Mouse (Mus musculus): ENCODE data around the gene Pmfbp1. TPM values are rescaled to one million over a fixed set of nuclear protein-coding genes. Genes with fewer than 3 reads are reported as not detected.
A peak's percentile ranks its signal among the peaks of the same experiment; 100 is the strongest.
"Not testable (repeated sequence)": the region's sequence is repeated elsewhere in the genome, so short reads cannot be mapped to it uniquely, and the experiment has no call there.

Pmfbp1 gene
- 1.3 and 2.0 TPM in 2 replicates for polyA plus RNA-seq (2015; fragmentation: Nextera tagmentation; extraction: Ambion mirVana)

- no peak within 1 kb of the TSS for H3K4me2 ChIP-seq (ENCODE audit: low read length)
- no peaks in the 10 kb centered on the region for H3K4me1 ChIP-seq (ENCODE audit: control insufficient read depth, insufficient read depth, low read depth, low read length)
- no peak within 1 kb of the TSS for H3K4me3 ChIP-seq (ENCODE audit: low read length)
- ATAC-seq: no peak
- no peaks in the 10 kb centered on the region for H3K36me3 ChIP-seq (ENCODE audit: control insufficient read depth, insufficient read depth, low read length)
- no peak within 1 kb of the TSS for H3K27ac ChIP-seq (ENCODE audit: low read depth, low read length)
- H3K9ac ChIP-seq (ENCODE audit: low read depth, low read length): no peak within 1 kb of the TSS
- no peaks in the 10 kb centered on the region for H3K9me3 ChIP-seq (ENCODE audit: control insufficient read depth, low read length)
- H3K27me3 ChIP-seq (replicated peaks; ENCODE audit: control insufficient read depth, insufficient read depth, low read length): no peaks in the 10 kb centered on the region
- WGBS: 96% methylated on average over 6 of the region's 6 CpGs
Observed at GRCm38 (mm10) chr8:109493727-109494126, at the start of gene Pmfbp1. TSS of gene Pmfbp1 (plus strand) at chr8:109494027.

GRCm38 (mm10) chr8:109446896-109447295 is 46.9 kb upstream of the Pmfbp1 start:
- not testable (repeated sequence) for H3K9me3 ChIP-seq (ENCODE audit: control insufficient read depth, low read length); H3K36me3 ChIP-seq (ENCODE audit: control insufficient read depth, insufficient read depth, low read length); H3K9ac ChIP-seq (ENCODE audit: low read depth, low read length); H3K27me3 ChIP-seq (replicated peaks; ENCODE audit: control insufficient read depth, insufficient read depth, low read length); H3K4me1 ChIP-seq (ENCODE audit: control insufficient read depth, insufficient read depth, low read depth, low read length); H3K27ac ChIP-seq (ENCODE audit: low read depth, low read length); H3K4me3 ChIP-seq (ENCODE audit: low read length); ATAC-seq; H3K4me2 ChIP-seq (ENCODE audit: low read length)
- 37% methylated on average over 7 of the region's 7 CpGs for WGBS

- Histone ChIP-seq H3K27me3 (replicated peaks; ENCODE audit: control insufficient read depth, insufficient read depth, low read length) (no peaks in the 10 kb centered on the region), H3K9me3 (ENCODE audit: control insufficient read depth, low read length) (no peaks in the 10 kb centered on the region), H3K4me1 (ENCODE audit: control insufficient read depth, insufficient read depth, low read depth, low read length) (no peaks in the 10 kb centered on the region), H3K27ac (ENCODE audit: low read depth, low read length) (no peak overlapping the region), H3K9ac (ENCODE audit: low read depth, low read length) (no peak overlapping the region), H3K4me3 (ENCODE audit: low read length) (no peak overlapping the region), H3K36me3 (ENCODE audit: control insufficient read depth, insufficient read depth, low read length) (no peaks in the 10 kb centered on the region), H3K4me2 (ENCODE audit: low read length) (no peak overlapping the region)
- 30% methylated on average over 7 of the region's 7 CpGs for WGBS
- no peak for ATAC-seq
Observed at GRCm38 (mm10) chr8:109451000-109451399, 42.8 kb upstream of the Pmfbp1 start.

GRCm38 (mm10) chr8:109455113-109455512 is 38.7 kb upstream of the Pmfbp1 start:
- Histone ChIP-seq H3K27ac (ENCODE audit: low read depth, low read length) (no peak overlapping the region), H3K27me3 (replicated peaks; ENCODE audit: control insufficient read depth, insufficient read depth, low read length) (no peaks in the 10 kb centered on the region), H3K4me1 (ENCODE audit: control insufficient read depth, insufficient read depth, low read depth, low read length) (no peaks in the 10 kb centered on the region; the same call in 1 of the 2 replicates), H3K4me2 (ENCODE audit: low read length) (no peak overlapping the region), H3K36me3 (ENCODE audit: control insufficient read depth, insufficient read depth, low read length) (no peaks in the 10 kb centered on the region), H3K9me3 (ENCODE audit: control insufficient read depth, low read length) (no peaks in the 10 kb centered on the region), H3K9ac (ENCODE audit: low read depth, low read length) (no peak overlapping the region), H3K4me3 (ENCODE audit: low read length) (no peak overlapping the region)
- WGBS: 70% methylated on average over 2 of the region's 2 CpGs
- no peak for ATAC-seq

- WGBS: 47% methylated on average over 8 of the region's 8 CpGs
- H3K9ac ChIP-seq (ENCODE audit: low read depth, low read length): no peak overlapping the region
- H3K4me1 ChIP-seq (ENCODE audit: control insufficient read depth, insufficient read depth, low read depth, low read length): no peaks in the 10 kb centered on the region; the same call in 1 of the 2 replicates
- H3K27me3 ChIP-seq (replicated peaks; ENCODE audit: control insufficient read depth, insufficient read depth, low read length): no peaks in the 10 kb centered on the region
- H3K36me3 ChIP-seq (ENCODE audit: control insufficient read depth, insufficient read depth, low read length): no peaks in the 10 kb centered on the region
- H3K4me3 ChIP-seq (ENCODE audit: low read length): no peak overlapping the region
- no peak overlapping the region for H3K4me2 ChIP-seq (ENCODE audit: low read length)
- H3K9me3 ChIP-seq (ENCODE audit: control insufficient read depth, low read length): no peaks in the 10 kb centered on the region
- no peak for ATAC-seq
- H3K27ac ChIP-seq (ENCODE audit: low read depth, low read length): no peak overlapping the region
Observed at GRCm38 (mm10) chr8:109457387-109457786, 36.4 kb upstream of the Pmfbp1 start.

GRCm38 (mm10) chr8:109458580-109458979 is 35.2 kb upstream of the Pmfbp1 start:
- Histone ChIP-seq H3K27ac (ENCODE audit: low read depth, low read length) (peak overlapping the region; percentile 2; the same call in 1 of the 2 replicates), H3K36me3 (ENCODE audit: control insufficient read depth, insufficient read depth, low read length) (no peaks in the 10 kb centered on the region), H3K9ac (ENCODE audit: low read depth, low read length) (0 out of 2 replicates have a peak overlapping the region, but pooled peaks have one; percentile 1), H3K4me3 (ENCODE audit: low read length) (no peak overlapping the region), H3K4me1 (ENCODE audit: control insufficient read depth, insufficient read depth, low read depth, low read length) (peaks cover 7% of the 10 kb centered on the region), H3K27me3 (replicated peaks; ENCODE audit: control insufficient read depth, insufficient read depth, low read length) (no peaks in the 10 kb centered on the region), H3K9me3 (ENCODE audit: control insufficient read depth, low read length) (no peaks in the 10 kb centered on the region), H3K4me2 (ENCODE audit: low read length) (no peak overlapping the region)
- ATAC-seq: peak; percentile 34; the same call in 1 of the 2 replicates
- 69% methylated on average over 12 of the region's 12 CpGs for WGBS

- Histone ChIP-seq H3K9me3 (ENCODE audit: control insufficient read depth, low read length) (no peaks in the 10 kb centered on the region), H3K4me2 (ENCODE audit: low read length) (no peak overlapping the region), H3K4me3 (ENCODE audit: low read length) (no peak overlapping the region), H3K27me3 (replicated peaks; ENCODE audit: control insufficient read depth, insufficient read depth, low read length) (no peaks in the 10 kb centered on the region), H3K9ac (ENCODE audit: low read depth, low read length) (no peak overlapping the region), H3K27ac (ENCODE audit: low read depth, low read length) (peak overlapping the region; percentile 89; the same call in 1 of the 2 replicates), H3K36me3 (ENCODE audit: control insufficient read depth, insufficient read depth, low read length) (no peaks in the 10 kb centered on the region), H3K4me1 (ENCODE audit: control insufficient read depth, insufficient read depth, low read depth, low read length) (peaks cover 38% of the 10 kb centered on the region)
- ATAC-seq: no peak
- 17% methylated on average over 2 of the region's 2 CpGs for WGBS
Observed at GRCm38 (mm10) chr8:109463075-109463474, 30.8 kb upstream of the Pmfbp1 start.

- no peaks in the 10 kb centered on the region for H3K36me3 ChIP-seq (ENCODE audit: control insufficient read depth, insufficient read depth, low read length)
- no peaks in the 10 kb centered on the region for H3K9me3 ChIP-seq (ENCODE audit: control insufficient read depth, low read length)
- no peaks in the 10 kb centered on the region for H3K27me3 ChIP-seq (replicated peaks; ENCODE audit: control insufficient read depth, insufficient read depth, low read length)
- peak overlapping the region; percentile 89 for H3K27ac ChIP-seq (ENCODE audit: low read depth, low read length)
- H3K4me1 ChIP-seq (ENCODE audit: control insufficient read depth, insufficient read depth, low read depth, low read length): peaks cover 40% of the 10 kb centered on the region
- peak; percentile 16; the same call in 1 of the 2 replicates for ATAC-seq
- peak overlapping the region; percentile 8; the same call in 1 of the 2 replicates for H3K4me3 ChIP-seq (ENCODE audit: low read length)
- 11% methylated on average over 13 of the region's 13 CpGs for WGBS
- peak overlapping the region; percentile 56 for H3K4me2 ChIP-seq (ENCODE audit: low read length)
- 0 out of 2 replicates have a peak overlapping the region, but pooled peaks have one; percentile 43 for H3K9ac ChIP-seq (ENCODE audit: low read depth, low read length)
Observed at GRCm38 (mm10) chr8:109463677-109464313, 30.0 kb upstream of the Pmfbp1 start.

- H3K4me2 ChIP-seq (ENCODE audit: low read length): peak overlapping the region; percentile 56
- H3K27me3 ChIP-seq (replicated peaks; ENCODE audit: control insufficient read depth, insufficient read depth, low read length): no peaks in the 10 kb centered on the region
- 11% methylated on average over 15 of the region's 15 CpGs for WGBS
- peaks cover 42% of the 10 kb centered on the region for H3K4me1 ChIP-seq (ENCODE audit: control insufficient read depth, insufficient read depth, low read depth, low read length)
- ATAC-seq: peak; percentile 83
- H3K4me3 ChIP-seq (ENCODE audit: low read length): peak overlapping the region; percentile 22
- H3K27ac ChIP-seq (ENCODE audit: low read depth, low read length): peak overlapping the region; percentile 89
- H3K9me3 ChIP-seq (ENCODE audit: control insufficient read depth, low read length): no peaks in the 10 kb centered on the region
- no peaks in the 10 kb centered on the region for H3K36me3 ChIP-seq (ENCODE audit: control insufficient read depth, insufficient read depth, low read length)
- peak overlapping the region; percentile 27; the same call in 1 of the 2 replicates for H3K9ac ChIP-seq (ENCODE audit: low read depth, low read length)
Observed at GRCm38 (mm10) chr8:109464451-109464891, 29.4 kb upstream of the Pmfbp1 start.
